Mouse (Mus musculus): ENCODE data around the gene Gm37240.

GRCm38 (mm10) chr3:85652727-85653665 is 234.3 kb downstream of the Gm37240 start:
- TF ChIP-seq ZNF384 (IDR thresholded peaks at IDR 0.05; ENCODE audit: low read depth, low read length) (no peak), ZC3H11A (IDR thresholded peaks at IDR 0.05; ENCODE audit: borderline replicate concordance, low read depth, low read length) (no peak)

All from ES-E14 (cell line).